Mouse (Mus musculus) liver, embryonic 11.5 days (tissue): ENCODE data around the gene Pim3. TPM values are rescaled to one million over a fixed set of nuclear protein-coding genes. Genes with fewer than 3 reads are reported as not detected.

ENCODE experiments used
- ATAC-seq: fragments of 200-750 bp; cut with Nextera tagmentation; replicated peaks from 2 replicates; pipeline ENCODE4 v1.8.0; 2017; ENCODE audit warnings: moderate number of reproducible peaks, mild to moderate bottlenecking, moderate TSS enrichment, moderate library complexity; ENCODE audit not compliant: low FRiP score
- DNase-seq: peaks from one replicate; pipeline ENCODE4 v3.0.0-alpha.2; 2017; ENCODE audit warnings: low spot score
- H3K27ac ChIP-seq: fragments of 300-500 bp; sonication (generic); 2 replicates; pipeline ENCODE4 v1.5.1; 2014; ENCODE audit warnings: mild to moderate bottlenecking, low read depth, low read length, control low read depth
- H3K27me3 ChIP-seq: fragments of 300-500 bp; sonication (generic); replicated peaks from 2 replicates; pipeline ENCODE4 v1.6.1; 2014; ENCODE audit warnings: low read length, mixed read lengths; ENCODE audit not compliant: control insufficient read depth, insufficient read depth
- H3K36me3 ChIP-seq: fragments of 300-500 bp; sonication (generic); 2 replicates; pipeline ENCODE4 v1.6.1; 2014; ENCODE audit warnings: mild to moderate bottlenecking, low read length, moderate library complexity, mixed read lengths; ENCODE audit not compliant: control insufficient read depth, insufficient read depth
- H3K4me1 ChIP-seq: fragments of 300-500 bp; sonication (generic); replicated peaks from 2 replicates; pipeline ENCODE4 v1.6.1; 2014; ENCODE audit warnings: low read length, mixed read lengths; ENCODE audit not compliant: control insufficient read depth, insufficient read depth
- H3K4me2 ChIP-seq: fragments of 300-500 bp; sonication (generic); 2 replicates; pipeline ENCODE4 v1.6.1; 2014; ENCODE audit warnings: mild to moderate bottlenecking, control low read depth, moderate library complexity
- H3K4me3 ChIP-seq: fragments of 300-500 bp; sonication (generic); 2 replicates; pipeline ENCODE4 v1.5.1; 2014; ENCODE audit warnings: low read depth, low read length, control low read depth
- H3K9ac ChIP-seq: fragments of 300-500 bp; sonication (generic); 2 replicates; pipeline ENCODE4 v1.6.1; 2014; ENCODE audit warnings: low read depth, low read length, control low read depth
- H3K9me3 ChIP-seq: fragments of 300-500 bp; sonication (generic); 2 replicates; pipeline ENCODE4 v1.6.1; 2016; ENCODE audit warnings: low read length, inconsistent platforms, mixed read lengths; ENCODE audit not compliant: control insufficient read depth
- WGBS: fragments of 180-500 bp; shearing (Covaris S2); extraction: QIAGEN DNeasy Blood & Tissue Kit; methylation state at CpG from one replicate; pipeline ENCODE4 v1.1.7; 2014; 5-methylcytosine and 5-hydroxymethylcytosine counted together
- polyA plus RNA-seq: library from polyadenylated mRNA; unstranded; fragments of >200 nt; fragmentation: Nextera tagmentation; extraction: Ambion mirVana; gene quantifications from 2 replicates; pipeline ENCODE4 v1.2.1, GENCODE M21; 2014

Gene Pim3
- polyA plus RNA-seq, 1 experiment from 2014 or later, result 35.9 TPM

DNA sequence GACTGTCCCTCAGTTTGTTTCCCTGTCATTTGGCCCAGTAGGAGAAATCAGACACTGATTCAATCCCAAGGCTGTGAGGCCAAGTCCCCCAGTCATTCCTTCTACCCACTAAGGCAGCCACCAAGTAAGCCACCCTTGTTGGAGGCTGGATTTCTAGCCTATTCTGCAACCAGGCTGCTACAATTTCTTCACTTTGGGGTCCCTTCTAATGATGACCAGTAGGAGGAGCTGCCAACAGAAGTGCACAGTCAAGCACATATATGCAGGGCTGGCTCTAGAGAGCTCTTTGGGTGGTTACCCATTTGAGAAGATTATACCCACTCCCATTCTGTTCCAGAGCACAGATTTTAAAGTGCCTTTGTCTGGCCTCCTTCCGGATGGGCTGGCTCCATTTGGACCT lies 41.1 kb downstream of the Pim3 start:
- H3K4me2 ChIP-seq, result no peak overlapping the region
- no peak for ATAC-seq
- H3K36me3 ChIP-seq, result no peaks in the 10 kb centered on the region

DNA sequence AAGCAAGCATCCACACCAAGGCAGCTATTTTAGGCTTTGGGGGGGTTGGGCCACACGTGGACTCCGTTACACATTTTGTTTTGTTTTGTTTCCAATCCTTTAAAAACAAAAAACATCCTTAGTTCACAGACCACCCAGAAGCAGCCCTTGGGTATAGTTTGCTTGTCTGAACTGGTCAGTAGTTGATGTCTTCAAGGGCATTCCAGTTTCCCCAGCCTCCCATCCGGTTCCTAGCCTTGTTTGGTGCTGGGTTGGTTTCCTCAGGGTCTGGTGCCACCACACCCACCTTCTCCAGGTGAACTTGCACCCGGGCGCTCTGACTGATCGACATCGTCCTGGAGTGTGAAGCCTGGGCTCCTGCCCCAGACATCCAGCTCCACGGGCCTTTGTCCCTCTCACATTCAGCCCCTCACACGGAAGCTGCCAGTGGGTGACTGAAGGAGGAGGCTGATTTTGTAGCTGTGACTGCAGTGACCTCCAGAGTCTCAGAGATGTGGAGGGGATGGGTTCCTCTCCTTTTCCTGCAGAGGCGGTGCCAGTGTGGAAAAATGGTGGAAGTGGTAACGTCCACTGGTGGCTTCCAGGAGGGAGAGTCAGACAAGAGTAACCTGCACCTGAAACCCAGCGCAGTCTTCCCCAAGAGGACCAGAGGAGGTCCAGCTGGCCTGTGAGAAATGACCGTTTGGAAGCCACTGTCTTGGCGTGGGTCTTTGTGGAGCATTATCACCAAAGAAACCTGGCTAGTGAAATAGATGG lies 42.2 kb downstream of the Pim3 start:
- DNase-seq (no peak), ATAC-seq (no peak)
- 82% methylated on average over 14 of the region's 14 CpGs for WGBS
- no peak overlapping the region for H3K27ac ChIP-seq
- no peak overlapping the region for H3K9ac ChIP-seq
- no peaks in the 10 kb centered on the region for H3K36me3 ChIP-seq
- no peaks in the 10 kb centered on the region for H3K9me3 ChIP-seq
- H3K4me3 ChIP-seq, result no peak overlapping the region
- no peak overlapping the region for H3K4me2 ChIP-seq
- no peaks in the 10 kb centered on the region for H3K4me1 ChIP-seq
- H3K27me3 ChIP-seq, result no peaks in the 10 kb centered on the region

More for the DNA sequence above, 41.1 kb downstream of the Pim3 start:
- Histone ChIP-seq H3K9ac (no peak overlapping the region), H3K9me3 (no peaks in the 10 kb centered on the region), H3K27me3 (no peaks in the 10 kb centered on the region), H3K4me1 (no peaks in the 10 kb centered on the region), H3K27ac (no peak overlapping the region), H3K4me3 (no peak overlapping the region)
- WGBS, result 71% methylated on average over 1 of the region's 1 CpGs
- no peak for DNase-seq

DNA sequence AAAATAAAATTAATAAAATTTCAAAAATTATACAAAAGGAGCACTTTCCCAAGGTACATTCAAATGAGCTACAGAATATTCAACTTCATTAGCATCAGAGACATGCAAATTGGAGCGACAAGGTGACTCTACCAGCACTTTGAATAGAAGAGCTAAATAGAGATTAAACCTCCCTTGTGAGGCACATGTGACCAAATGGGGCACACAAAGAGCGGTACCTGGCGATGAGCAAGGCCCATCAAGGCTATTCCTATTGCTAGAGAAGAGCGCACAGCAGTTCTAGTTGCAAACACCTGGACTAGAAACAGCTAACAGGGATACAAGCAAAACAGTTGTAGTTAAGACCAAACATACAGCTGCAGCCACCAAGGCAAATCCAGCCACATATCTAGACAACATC lies 44.4 kb downstream of the Pim3 start:
- Histone ChIP-seq H3K9ac (no peak overlapping the region), H3K4me3 (no peak overlapping the region), H3K4me1 (no peaks in the 10 kb centered on the region), H3K27me3 (no peaks in the 10 kb centered on the region), H3K9me3 (no peaks in the 10 kb centered on the region), H3K27ac (no peak overlapping the region), H3K4me2 (no peak overlapping the region), H3K36me3 (no peaks in the 10 kb centered on the region)
- WGBS, result 64% methylated on average over 4 of the region's 4 CpGs
- ATAC-seq, result no peak
- DNase-seq, result no peak

DNA sequence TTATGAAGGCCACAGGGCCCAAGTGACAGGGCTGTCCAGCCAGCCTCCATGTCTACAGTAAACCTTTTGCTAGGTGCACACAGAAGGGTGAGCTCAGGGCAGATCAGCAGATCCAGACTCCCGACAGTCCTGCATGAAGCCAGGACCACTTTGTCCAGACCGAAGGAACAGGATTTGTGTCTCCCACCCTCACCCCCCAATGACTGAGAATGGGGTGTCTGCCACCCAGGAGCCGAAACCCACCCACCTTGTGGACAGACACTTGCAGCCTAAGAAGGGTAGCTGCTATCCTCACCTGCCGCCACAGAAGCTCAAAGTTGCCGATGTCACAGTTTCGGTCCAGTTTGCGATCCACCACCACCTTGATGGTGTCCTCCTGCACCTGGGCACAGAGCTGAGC lies 53.1 kb downstream of the Pim3 start:
- Histone ChIP-seq H3K4me1 (no peaks in the 10 kb centered on the region), H3K36me3 (no peaks in the 10 kb centered on the region), H3K4me2 (no peak overlapping the region), H3K27ac (no peak overlapping the region), H3K27me3 (no peaks in the 10 kb centered on the region), H3K9ac (no peak overlapping the region), H3K9me3 (no peaks in the 10 kb centered on the region), H3K4me3 (no peak overlapping the region)
- no peak for ATAC-seq
- WGBS, result 90% methylated on average over 7 of the region's 7 CpGs
- no peak for DNase-seq

Other genes starting within 250 kb of the Pim3 start
- 13.4 and 15.9 TPM in 2 replicates for gene Brd1, start 128.0 kb upstream of the Pim3 start, polyA plus RNA-seq
- gene Zbed4, start 110.5 kb upstream of the Pim3 start, polyA plus RNA-seq, result 26.4 and 31.9 TPM in 2 replicates
- 13.9 and 14.2 TPM in 2 replicates for gene Alg12, start 42.9 kb upstream of the Pim3 start, polyA plus RNA-seq
- gene Creld2, start 42.5 kb upstream of the Pim3 start, polyA plus RNA-seq, result 107 and 109 TPM in 2 replicates
- gene Ttll8, start 92.2 kb downstream of the Pim3 start, polyA plus RNA-seq, result not detected in 2 replicates
- gene Mlc1, start 116.8 kb downstream of the Pim3 start, polyA plus RNA-seq, result not detected in 2 replicates
- gene Mov10l1, start 120.7 kb downstream of the Pim3 start, polyA plus RNA-seq, result 0.18 and 0.65 TPM in 2 replicates
- 0.08 and 0.21 TPM in 2 replicates for gene Panx2, start 197.5 kb downstream of the Pim3 start, polyA plus RNA-seq
- 33.5 and 34.8 TPM in 2 replicates for gene Trabd, start 212.9 kb downstream of the Pim3 start, polyA plus RNA-seq
- gene Selenoo, start 226.9 kb downstream of the Pim3 start, polyA plus RNA-seq, result 12.6 and 16.3 TPM in 2 replicates